Mouse (Mus musculus) heart, adult 2 months (tissue): ENCODE results near the gene A530032D15Rik. TPM values are rescaled to one million over a fixed set of nuclear protein-coding genes. Genes with fewer than 3 reads are reported as not detected.
"Not testable (repeated sequence)": the region's sequence is repeated elsewhere in the genome, so short reads cannot be mapped to it uniquely, and the experiment has no call there.

Experiments used
- DNase-seq, 2 experiments: peaks; one replicate each; pipeline ENCODE4 v3.0.0; 2021
- H3K27ac ChIP-seq: fragments of 200-600 bp; 2 replicates; pipeline ENCODE4 v1.8.1; 2022
- H3K27me3 ChIP-seq: fragments of 200-500 bp; 2 replicates; pipeline ENCODE4 v1.6.1; 2012; ENCODE audit warnings: mild to moderate bottlenecking, low read length, inconsistent platforms, mixed read lengths; ENCODE audit not compliant: control insufficient read depth, insufficient read depth
- H3K36me3 ChIP-seq: fragments of 200-500 bp; 2 replicates; pipeline ENCODE4 v1.6.1; 2012; ENCODE audit warnings: low read length, inconsistent platforms; ENCODE audit not compliant: control insufficient read depth, insufficient read depth
- H3K4me1 ChIP-seq: fragments of 200-500 bp; 2 replicates; pipeline ENCODE4 v1.6.1; 2011; ENCODE audit warnings: low read length; ENCODE audit not compliant: control insufficient read depth, insufficient read depth
- H3K4me3 ChIP-seq: fragments of 200-600 bp; 2 replicates; pipeline ENCODE4 v1.8.1; 2022
- H3K79me2 ChIP-seq: fragments of 200-500 bp; replicated peaks from 2 replicates; pipeline ENCODE4 v1.6.1; 2012; ENCODE audit warnings: mild to moderate bottlenecking, inconsistent platforms, low read length, moderate library complexity, mixed read lengths; ENCODE audit not compliant: control insufficient read depth, insufficient read depth
- H3K9ac ChIP-seq: fragments of 200-500 bp; 2 replicates; pipeline ENCODE4 v1.6.1; 2012; ENCODE audit warnings: low read depth, mild to moderate bottlenecking, control low read depth, inconsistent platforms, low read length, mixed read lengths
- CTCF ChIP-seq: fragments of 200-600 bp; IDR thresholded peaks from 2 replicates; pipeline ENCODE4 v1.8.1; 2022; ENCODE audit warnings: antibody characterized with exemption, mild to moderate bottlenecking, moderate library complexity
- WGBS: fragments of 180-500 bp; shearing (Covaris S2); methylation state at CpG from one replicate; pipeline ENCODE4 v1.1.7; 2018; 5-methylcytosine and 5-hydroxymethylcytosine counted together
- intact Hi-C: fragments of 180-260 bp; cut with DNase I; formaldehyde crosslinking; loops from one replicate; pipeline ENCODE4 v1.15.1; 2025
- long read RNA-seq: library from polyadenylated mRNA; stranded (forward); transcript quantifications from one replicate; pipeline ENCODE4 v2.0.0, GENCODE M21; 2021
- polyA plus RNA-seq: library from polyadenylated mRNA; depleted of rRNA; stranded (reverse); fragments of >200 nt; gene quantifications from 2 replicates; pipeline ENCODE4 v1.2.3, GENCODE M21; 2012; rRNA removed
- total RNA-seq, 2 experiments: library from RNA; stranded (reverse); gene quantifications; 2 replicates each; pipeline ENCODE4 v1.2.3; 2021

The A530032D15Rik gene
- total RNA-seq, result under 1 TPM in 1 of 2 experiments, not detected in 1; 0.84 TPM
- polyA plus RNA-seq, result not detected in 2 replicates
- long read RNA-seq, result 0 reads

DNA sequence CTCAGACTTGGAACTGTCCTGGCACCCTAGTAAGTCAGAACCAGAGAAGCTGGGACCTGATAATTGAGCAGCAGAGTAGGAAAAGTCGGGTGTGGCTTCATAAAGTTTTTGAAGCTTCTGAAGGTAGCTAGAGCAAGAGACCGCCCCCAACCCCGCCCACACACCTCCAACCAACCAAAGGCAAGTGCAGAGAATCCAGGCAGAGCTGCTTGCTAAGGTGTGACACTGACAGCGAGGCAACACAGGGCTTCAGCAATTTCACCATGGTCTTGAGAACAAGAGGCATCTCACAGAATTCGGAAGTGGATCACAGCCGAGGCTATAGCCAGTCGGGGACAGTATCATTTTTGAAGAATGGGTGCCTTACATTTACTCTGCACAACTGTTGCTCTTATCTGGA lies at the start of gene A530032D15Rik:
Gene A530032D15Rik, minus strand, starts transcription at position 101 of the 400 bp plus-strand sequence.
- DNase-seq, H3K79me2 ChIP-seq, H3K9ac ChIP-seq, H3K4me3 ChIP-seq, H3K27me3 ChIP-seq, H3K36me3 ChIP-seq, intact Hi-C loops, H3K4me1 ChIP-seq, H3K27ac ChIP-seq: not testable (repeated sequence)
- 82% methylated on average over 2 of the region's 7 CpGs for WGBS

- intact Hi-C loops, H3K4me1 ChIP-seq, H3K27ac ChIP-seq, H3K36me3 ChIP-seq, DNase-seq, H3K79me2 ChIP-seq, H3K4me3 ChIP-seq, H3K9ac ChIP-seq, H3K27me3 ChIP-seq: not testable (repeated sequence)
- 52% methylated on average over 4 of the region's 5 CpGs for WGBS
These were observed 45.5 kb upstream of the A530032D15Rik start for GRCm38 (mm10) chr1:85155151-85155550.

DNA sequence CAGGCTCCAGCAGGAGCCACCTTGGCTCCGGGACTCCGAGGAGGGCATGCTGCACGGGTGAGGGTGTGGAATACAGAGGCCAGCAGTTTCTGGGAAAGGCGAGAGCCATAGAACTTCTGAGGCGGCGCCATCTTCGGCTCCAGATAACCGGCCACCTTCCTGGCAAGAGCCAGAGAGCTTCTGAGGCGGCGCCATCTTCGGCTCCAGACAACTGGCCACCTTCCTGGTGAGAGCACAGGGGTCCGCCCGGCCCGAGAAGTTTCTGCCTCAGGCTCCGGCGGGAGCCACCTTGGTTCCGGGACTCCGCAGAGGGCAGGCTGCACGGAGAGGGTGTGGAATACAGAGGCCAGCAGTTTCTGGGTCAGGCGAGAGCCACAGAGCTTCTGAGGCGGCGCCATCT lies 24.0 kb upstream of the A530032D15Rik start:
- H3K4me3 ChIP-seq, H3K36me3 ChIP-seq, intact Hi-C loops, H3K27me3 ChIP-seq, H3K79me2 ChIP-seq, H3K9ac ChIP-seq, H3K27ac ChIP-seq, H3K4me1 ChIP-seq, DNase-seq: not testable (repeated sequence)
- WGBS, result 87% methylated on average over 22 of the region's 22 CpGs

GRCm38 (mm10) chr1:85121841-85122240 lies 12.2 kb upstream of the A530032D15Rik start:
- 75% methylated on average over 4 of the region's 4 CpGs for WGBS
- H3K79me2 ChIP-seq, H3K27ac ChIP-seq, H3K27me3 ChIP-seq, H3K9ac ChIP-seq, DNase-seq, H3K4me3 ChIP-seq, H3K4me1 ChIP-seq, H3K36me3 ChIP-seq, intact Hi-C loops: not testable (repeated sequence)

DNA sequence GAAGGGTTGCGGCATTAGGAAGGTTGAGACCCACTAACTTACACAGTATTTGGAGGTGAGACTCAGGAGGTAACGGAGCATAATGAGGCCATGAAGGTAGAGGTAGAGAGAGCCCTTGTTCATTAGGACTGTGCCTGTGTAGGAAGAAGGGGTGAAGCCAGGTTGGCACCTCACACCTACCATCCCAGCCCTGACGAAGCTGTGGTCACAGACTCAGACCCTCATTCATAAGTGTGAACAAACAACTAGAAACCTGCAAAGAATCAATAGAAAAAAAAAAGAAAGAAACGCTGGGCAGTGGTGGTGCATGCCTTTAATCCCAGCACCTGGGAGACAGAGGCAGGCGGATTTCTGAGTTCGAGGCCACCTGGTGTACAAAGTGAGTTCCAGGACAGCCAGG lies 8.7 kb upstream of the A530032D15Rik start:
- H3K27me3 ChIP-seq, H3K4me3 ChIP-seq, H3K4me1 ChIP-seq, H3K79me2 ChIP-seq, intact Hi-C loops, H3K9ac ChIP-seq, DNase-seq, H3K36me3 ChIP-seq, H3K27ac ChIP-seq: not testable (repeated sequence)
- 70% methylated on average over 5 of the region's 6 CpGs for WGBS

GRCm38 (mm10) chr1:85117537-85117936 lies 7.9 kb upstream of the A530032D15Rik start:
- H3K36me3 ChIP-seq, result not testable (repeated sequence)
- WGBS, result 42% methylated on average over 4 of the region's 6 CpGs

GRCm38 (mm10) chr1:85114666-85115402 lies 5.2 kb upstream of the A530032D15Rik start:
- H3K9ac ChIP-seq, H3K4me3 ChIP-seq, intact Hi-C loops, H3K27me3 ChIP-seq, H3K27ac ChIP-seq, H3K79me2 ChIP-seq, H3K4me1 ChIP-seq, H3K36me3 ChIP-seq: not testable (repeated sequence)
- TF ChIP-seq CTCF, result peak; percentile 57
- 48% methylated on average over 6 of the region's 6 CpGs for WGBS
- peak in 1 of 2 experiments; percentile 52 for DNase-seq

More at GRCm38 (mm10) chr1:85117537-85117936, 7.9 kb upstream of the A530032D15Rik start:
- H3K27me3 ChIP-seq, H3K4me1 ChIP-seq, DNase-seq, H3K79me2 ChIP-seq, H3K9ac ChIP-seq, intact Hi-C loops, H3K27ac ChIP-seq, H3K4me3 ChIP-seq: not testable (repeated sequence)

GRCm38 (mm10) chr1:85114078-85114477 lies 4.4 kb upstream of the A530032D15Rik start:
- H3K4me1 ChIP-seq, H3K27me3 ChIP-seq, DNase-seq, H3K9ac ChIP-seq, H3K4me3 ChIP-seq, H3K79me2 ChIP-seq, intact Hi-C loops, H3K27ac ChIP-seq, H3K36me3 ChIP-seq: not testable (repeated sequence)
- 72% methylated on average over 3 of the region's 3 CpGs for WGBS

- H3K36me3 ChIP-seq, H3K9ac ChIP-seq, H3K79me2 ChIP-seq, DNase-seq, H3K4me3 ChIP-seq, intact Hi-C loops, H3K27me3 ChIP-seq, H3K27ac ChIP-seq, H3K4me1 ChIP-seq: not testable (repeated sequence)
- WGBS, result 61% methylated on average over 2 of the region's 5 CpGs
These were observed 3.2 kb upstream of the A530032D15Rik start for GRCm38 (mm10) chr1:85112889-85113288.

GRCm38 (mm10) chr1:85112266-85112665 lies 2.6 kb upstream of the A530032D15Rik start:
- DNase-seq, H3K79me2 ChIP-seq, H3K27me3 ChIP-seq, H3K4me3 ChIP-seq, H3K9ac ChIP-seq, H3K36me3 ChIP-seq, H3K4me1 ChIP-seq, intact Hi-C loops, H3K27ac ChIP-seq: not testable (repeated sequence)
- 79% methylated on average over 7 of the region's 7 CpGs for WGBS
